Mouse (Mus musculus) embryo, embryonic 9.5 days (tissue): ENCODE measurements around the gene Iqch.

Experiments
- DNase-seq: peaks from one replicate; pipeline ENCODE4 v3.0.0-alpha.2; 2017; ENCODE audit errors: extremely low spot score

Iqch gene

DNA sequence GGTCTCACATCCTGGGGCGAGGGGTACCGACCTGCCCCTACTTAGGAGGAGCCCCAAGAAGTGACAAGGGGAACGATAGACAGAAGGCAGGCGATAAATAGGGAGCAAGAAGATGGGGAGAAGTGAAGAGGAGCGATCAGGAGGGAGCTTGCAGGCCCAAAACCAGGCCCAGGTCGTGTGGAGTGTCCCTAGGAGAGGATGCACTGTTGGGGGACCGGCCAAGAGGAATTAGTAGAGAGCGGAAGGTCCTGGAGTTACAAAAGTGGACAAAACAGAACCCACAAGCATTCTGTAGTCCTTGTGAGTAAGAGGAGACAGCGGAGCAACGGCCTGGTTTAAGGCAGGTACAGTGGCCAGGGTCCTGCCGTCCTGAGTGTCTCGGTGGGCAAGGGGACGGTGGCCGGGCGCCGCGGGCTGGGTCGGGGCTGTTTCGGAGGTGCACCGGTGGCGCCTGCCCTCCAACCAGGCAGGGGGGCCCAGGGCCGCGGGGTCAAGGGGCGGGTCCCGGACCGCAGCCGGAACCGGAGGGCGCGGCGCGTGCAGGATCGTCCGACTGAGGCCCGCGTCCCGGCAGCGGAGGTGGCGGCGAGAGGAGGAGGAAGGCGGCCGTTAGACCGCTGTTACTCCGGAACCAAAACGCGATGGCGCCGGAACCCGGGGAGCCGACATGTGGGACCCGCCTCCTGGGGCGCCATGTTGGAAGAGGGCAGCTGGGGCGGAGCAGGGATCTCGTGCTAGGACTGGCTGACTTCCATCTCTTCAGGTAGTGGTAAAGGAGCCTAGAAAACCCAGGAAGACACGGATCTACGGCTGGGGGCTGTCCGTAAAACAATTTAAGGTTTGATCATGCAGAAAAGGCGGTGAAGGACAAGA lies 224.8 kb downstream of the Iqch start, which contains the start of gene Map2k5:
Gene Map2k5, minus strand, starts transcription at position 633 of the 873 bp plus-strand sequence.
- DNase-seq = peak; percentile 92

- no peak for DNase-seq
Measured at GRCm38 (mm10) chr9:63373315-63373714, 229.0 kb downstream of the Iqch start.

DNA sequence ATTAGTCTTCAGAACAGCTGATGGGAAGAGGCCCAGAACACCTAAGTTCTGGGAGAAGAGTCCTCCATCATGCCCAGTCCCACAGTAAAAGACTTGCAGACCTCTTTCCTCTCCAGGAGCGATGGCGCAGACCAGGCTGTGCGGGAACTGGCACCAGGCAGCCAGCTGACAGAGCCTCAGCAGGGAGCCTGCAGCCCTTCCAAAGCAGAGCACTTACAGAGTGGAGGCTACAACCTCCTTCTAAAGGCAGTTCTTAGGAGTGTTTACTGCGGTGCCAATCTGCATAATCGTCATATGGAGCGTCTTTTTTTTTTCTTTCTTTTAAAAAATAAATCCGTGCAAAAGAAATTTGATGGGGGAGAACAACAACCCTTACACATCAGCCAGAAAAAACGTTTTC lies 229.8 kb downstream of the Iqch start:
- no peak for DNase-seq
